Mouse (Mus musculus) B cell, adult (primary cell): ENCODE results near the gene Eif4e1b. TPM values are rescaled to one million over a fixed set of nuclear protein-coding genes. Genes with fewer than 3 reads are reported as not detected.

Experiments
- total RNA-seq: library from RNA; stranded (reverse); gene quantifications from 4 replicates; pipeline ENCODE4 v1.2.4, GENCODE M21; 2023; ENCODE audit not compliant: inconsistent age

The Eif4e1b gene
- total RNA-seq: not detected in 4 replicates

DNA sequence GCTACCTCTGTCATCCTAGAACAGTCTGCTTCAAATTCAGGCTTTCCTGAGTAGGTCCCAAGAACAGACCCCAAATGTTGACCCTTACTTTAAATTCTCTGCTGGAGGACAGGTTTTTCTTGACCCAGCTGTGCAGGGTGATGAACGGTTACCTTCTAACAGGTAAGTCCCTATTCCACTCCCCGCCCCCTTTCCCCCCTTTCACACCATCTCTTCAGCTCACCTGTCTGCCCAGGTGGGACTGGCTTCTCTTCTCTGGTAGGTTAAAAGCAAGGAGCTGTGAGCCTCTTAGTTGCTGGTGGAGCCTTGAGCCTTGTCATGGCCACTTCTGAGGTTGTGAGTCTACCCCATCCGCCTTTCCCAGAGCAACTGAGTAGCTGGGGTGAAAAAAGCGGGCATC, at the start of gene Eif4e1b:
Eif4e1b (plus strand) TSS at position 301 of the 400 bp plus-strand sequence.

DNA sequence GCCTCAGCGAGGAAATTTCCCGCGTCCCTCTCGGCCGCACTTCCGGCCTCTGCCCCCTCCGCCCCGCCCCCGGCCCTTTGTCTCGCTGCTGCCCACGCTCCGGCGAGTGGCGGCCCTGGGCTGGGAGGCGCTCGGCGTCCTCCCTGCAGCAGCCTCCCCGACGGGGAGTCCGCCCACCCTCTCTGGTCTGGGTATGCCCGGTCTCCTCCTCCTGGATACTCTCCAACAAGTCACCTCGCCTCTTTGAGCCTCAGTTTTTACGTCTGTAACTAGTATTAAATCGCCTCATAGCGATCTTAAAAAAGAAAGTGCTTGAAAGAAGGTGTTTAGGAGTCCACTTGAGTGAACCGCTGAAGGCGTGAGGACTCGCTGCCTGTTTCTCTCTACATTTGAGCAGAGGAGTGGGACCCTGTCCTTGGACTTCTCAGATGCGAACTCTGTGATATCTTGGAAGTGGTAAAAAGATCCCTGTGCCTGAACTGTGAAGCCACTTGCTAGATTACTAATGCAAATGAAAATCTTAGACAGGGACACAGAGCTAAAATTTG, 33.9 kb upstream of the Eif4e1b start, which contains the start of gene Gprin1:
Gprin1 (minus strand) TSS at position 11 of the 548 bp plus-strand sequence.

DNA sequence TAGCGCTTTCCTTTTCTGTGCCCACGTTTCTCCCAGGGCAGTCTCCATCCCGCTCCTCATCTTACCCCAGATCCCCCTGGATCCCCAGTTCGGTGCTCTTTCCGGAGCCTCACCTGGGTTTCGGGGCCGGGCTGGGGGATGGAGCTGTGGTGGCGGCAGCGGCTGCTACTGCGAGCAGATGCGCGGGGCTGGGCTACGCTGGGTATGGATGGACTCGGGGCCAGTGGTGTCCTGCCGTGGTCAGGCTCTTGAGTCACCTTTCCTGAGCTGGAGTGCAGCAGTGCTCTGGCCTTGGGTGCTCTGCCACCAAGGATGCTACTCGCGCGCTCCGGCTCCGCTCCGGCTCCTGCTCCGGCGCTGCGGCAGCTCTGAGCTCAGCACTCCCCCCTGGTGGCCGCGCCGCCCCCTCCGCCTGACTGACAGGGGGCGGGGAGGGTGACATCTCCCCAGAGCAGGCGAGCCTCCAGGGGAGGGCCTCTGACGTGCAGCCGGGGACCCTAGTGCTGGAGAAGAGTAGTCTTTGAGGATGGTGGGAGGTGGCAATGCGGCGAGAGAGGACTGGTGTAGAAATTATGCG, 17.5 kb upstream of the Eif4e1b start, which contains the start of gene Sncb:
Sncb (minus strand) TSS at position 404 of the 577 bp plus-strand sequence.

DNA sequence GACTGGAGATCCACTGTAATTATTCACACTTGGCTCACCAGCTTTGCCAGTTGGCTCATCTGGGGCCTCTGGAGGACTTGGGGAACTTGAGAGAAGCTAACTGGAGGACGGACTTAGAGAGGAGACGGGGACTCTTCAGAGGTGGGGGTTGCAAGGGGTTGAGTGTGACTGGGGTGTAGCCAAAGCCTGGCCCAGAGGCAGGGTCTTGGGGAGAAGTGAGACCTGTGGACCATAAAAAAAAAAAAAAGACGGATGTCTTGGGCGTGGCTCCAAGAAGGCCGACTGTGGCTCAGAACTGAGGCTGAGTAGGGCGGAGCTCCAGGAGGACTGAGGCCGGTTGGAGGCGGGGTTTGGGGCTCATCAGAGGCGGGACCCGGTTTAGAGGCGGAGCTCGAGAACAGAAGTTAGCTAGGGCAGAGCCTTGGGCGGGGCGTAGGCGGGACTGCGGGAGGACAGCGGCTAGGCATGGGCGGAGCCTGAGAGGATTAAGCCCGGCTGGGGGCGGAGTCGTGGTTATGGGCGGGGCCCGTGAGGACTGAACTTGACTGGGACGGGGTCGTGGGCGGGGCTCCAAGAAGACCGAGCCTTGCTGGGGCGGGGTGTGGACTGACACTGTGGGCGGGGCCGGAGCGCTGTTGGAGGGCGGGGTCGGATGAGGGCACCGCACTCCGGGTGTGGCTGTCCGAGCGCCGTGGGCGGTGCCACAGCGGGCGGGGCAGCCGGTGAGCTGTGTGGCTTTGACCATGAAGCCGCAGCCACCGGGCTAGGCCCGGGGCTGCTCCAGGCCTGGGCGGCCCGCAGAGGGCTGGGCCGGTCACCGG, 5.2 kb downstream of the Eif4e1b start, which contains the start of gene Tspan17:
Tspan17 (plus strand) TSS at position 638 of the 821 bp plus-strand sequence.

Other genes with a start within 250 kb of the Eif4e1b start
- 32.2 to 39.9 TPM (median 38.0 TPM) in 4 replicates for gene 4833439L19Rik, start 218.6 kb upstream of the Eif4e1b start, total RNA-seq
- gene Arl10, start 209.0 kb upstream of the Eif4e1b start, total RNA-seq: 6.8 to 8.6 TPM (median 7.3 TPM) in 4 replicates
- gene Nop16, start 193.9 kb upstream of the Eif4e1b start, total RNA-seq: 13.4 to 21.1 TPM (median 16.2 TPM) in 4 replicates
- 61.3 to 69.6 TPM (median 64.9 TPM) in 4 replicates for gene Higd2a, start 193.8 kb upstream of the Eif4e1b start, total RNA-seq
- 16.4 to 21.7 TPM (median 20.8 TPM) in 4 replicates for gene Cltb, start 172.7 kb upstream of the Eif4e1b start, total RNA-seq
- gene Faf2, start 162.2 kb upstream of the Eif4e1b start, total RNA-seq: 63.9 to 72.2 TPM (median 66.1 TPM) in 4 replicates
- 247 to 275 TPM (median 269 TPM) in 4 replicates for gene Rnf44, start 90.1 kb upstream of the Eif4e1b start, total RNA-seq
- gene Cdhr2, start 82.5 kb upstream of the Eif4e1b start, total RNA-seq: not detected in 4 replicates
- gene Gprin1, start 34.1 kb upstream of the Eif4e1b start, total RNA-seq: not detected in 4 replicates
- not detected in 4 replicates for gene Sncb, start 17.4 kb upstream of the Eif4e1b start, total RNA-seq
- 5.1 to 12.6 TPM (median 5.2 TPM) in 4 replicates for gene Tspan17, start 5.4 kb downstream of the Eif4e1b start, total RNA-seq
- 0.21 to 0.61 TPM in 2 of 4 replicates, not detected in the others for gene Unc5a, start 165.4 kb downstream of the Eif4e1b start, total RNA-seq
- 0.58 to 3.0 TPM (median 2.0 TPM) in 4 replicates for gene Hk3, start 237.4 kb downstream of the Eif4e1b start, total RNA-seq